Mouse (Mus musculus): ENCODE data around the gene Ano4. TPM values are rescaled to one million over a fixed set of nuclear protein-coding genes. Genes with fewer than 3 reads are reported as not detected.

The Ano4 gene
- polyA plus RNA-seq, 1 experiment, result not detected

DNA sequence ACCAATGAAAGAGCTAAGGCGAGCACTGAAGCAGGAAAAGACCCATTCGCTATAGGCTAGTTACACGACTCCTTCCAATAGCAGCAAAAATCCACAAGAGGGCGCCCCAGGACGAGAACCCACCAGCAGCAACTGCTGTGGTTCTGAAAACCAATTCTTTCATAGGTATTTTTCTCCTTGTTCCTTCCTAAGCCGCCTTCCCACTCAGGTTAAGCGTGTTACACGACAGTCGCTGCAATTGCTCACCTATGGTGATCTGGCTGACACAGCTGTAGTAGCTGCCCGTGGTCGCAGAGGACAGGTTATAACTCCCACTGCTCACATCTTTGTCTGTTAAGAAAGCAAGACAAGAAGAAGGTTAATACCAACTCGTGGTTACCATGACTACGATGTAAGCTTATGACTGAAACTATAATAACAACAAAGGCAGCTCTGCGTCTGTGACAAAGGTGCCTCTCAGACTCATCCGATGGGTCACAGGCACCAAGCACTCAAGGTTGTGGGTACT, 17.5 kb downstream of the Ano4 start:
- TF ChIP-seq GATA1 (IDR thresholded peaks at IDR 0.05; ENCODE audit: low read length), result no peak

DNA sequence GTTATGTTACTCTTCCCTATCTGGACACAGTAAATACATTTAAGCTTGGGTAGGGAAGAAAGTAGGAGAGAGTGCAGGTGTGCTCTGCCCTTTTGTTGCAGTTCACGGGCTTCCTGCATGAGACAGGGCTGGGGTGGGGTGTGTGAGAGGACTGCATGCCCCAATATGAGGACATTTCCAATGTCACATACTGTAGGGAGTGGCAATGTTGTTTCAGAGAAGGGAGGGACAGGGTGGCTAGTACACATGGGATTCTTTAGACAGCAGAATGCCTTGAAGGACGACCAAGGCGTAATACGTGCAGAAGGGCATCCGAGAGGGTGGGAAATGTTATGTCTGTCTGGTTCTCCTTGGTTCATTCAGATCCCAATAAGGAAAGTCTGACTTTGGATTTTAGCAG, 18.2 kb downstream of the Ano4 start:
- TF ChIP-seq GATA1 (IDR thresholded peaks at IDR 0.05; ENCODE audit: low read length), result no peak

DNA sequence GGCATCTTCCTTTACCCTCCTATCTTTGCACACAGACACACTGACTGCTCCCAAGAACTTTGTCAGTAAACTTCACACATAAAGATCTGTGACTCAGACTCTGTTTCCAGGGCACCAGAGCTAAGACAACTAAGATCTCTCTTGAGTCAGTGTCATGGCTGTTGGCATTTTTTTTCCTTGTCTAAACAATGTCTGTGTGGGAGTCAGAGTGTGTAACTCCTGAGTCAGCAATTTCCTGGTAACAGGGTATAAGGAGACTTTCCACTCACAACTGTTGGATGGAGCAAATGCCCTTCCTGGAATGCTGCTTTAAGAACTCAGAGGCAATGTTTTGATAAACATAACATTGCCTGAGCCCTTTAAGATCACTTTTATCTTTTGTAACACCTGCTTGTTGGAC, 37.0 kb downstream of the Ano4 start:
- TF ChIP-seq GATA1 (IDR thresholded peaks at IDR 0.05; ENCODE audit: low read length), result no peak

DNA sequence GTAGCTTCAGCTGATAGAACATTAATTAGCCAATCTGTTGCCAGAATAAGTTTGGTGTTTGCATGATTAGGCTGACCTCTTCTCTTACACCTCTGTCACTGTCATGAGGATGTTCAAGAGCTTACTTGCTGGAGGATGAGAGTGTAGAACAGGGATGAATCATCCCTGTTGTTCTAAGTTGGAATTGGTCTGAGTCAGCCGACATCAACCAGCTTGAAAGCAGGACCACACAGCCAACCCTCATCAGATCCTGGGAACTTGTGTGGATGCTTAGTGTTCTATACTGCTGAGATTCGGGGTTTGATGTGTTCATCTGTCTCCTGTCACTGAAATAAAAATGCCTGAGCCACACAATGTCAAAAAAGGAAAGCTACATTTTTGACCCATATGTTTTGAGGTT, 44.2 kb downstream of the Ano4 start:
- TF ChIP-seq GATA1 (IDR thresholded peaks at IDR 0.05; ENCODE audit: low read length), result no peak

DNA sequence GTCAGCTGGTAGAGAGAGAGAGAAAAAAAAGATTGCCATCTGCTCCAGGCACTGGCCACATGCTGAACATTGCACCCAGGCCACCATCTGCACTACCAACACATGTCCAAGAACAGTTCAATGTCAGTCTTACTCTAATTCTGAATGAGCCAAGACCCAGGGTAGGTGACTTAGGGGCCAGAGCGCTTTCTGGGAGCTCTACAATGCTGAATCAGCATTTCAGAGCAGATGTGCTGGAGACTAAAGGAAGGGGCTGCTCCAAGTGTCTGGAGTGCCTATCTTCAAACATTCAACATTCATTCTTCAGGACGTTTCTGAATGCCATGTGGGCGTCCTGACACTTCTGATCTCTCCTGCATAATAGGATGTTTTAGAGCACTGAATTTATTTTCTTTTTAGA, 51.8 kb downstream of the Ano4 start:
- TF ChIP-seq GATA1 (IDR thresholded peaks at IDR 0.05; ENCODE audit: low read length), result no peak

DNA sequence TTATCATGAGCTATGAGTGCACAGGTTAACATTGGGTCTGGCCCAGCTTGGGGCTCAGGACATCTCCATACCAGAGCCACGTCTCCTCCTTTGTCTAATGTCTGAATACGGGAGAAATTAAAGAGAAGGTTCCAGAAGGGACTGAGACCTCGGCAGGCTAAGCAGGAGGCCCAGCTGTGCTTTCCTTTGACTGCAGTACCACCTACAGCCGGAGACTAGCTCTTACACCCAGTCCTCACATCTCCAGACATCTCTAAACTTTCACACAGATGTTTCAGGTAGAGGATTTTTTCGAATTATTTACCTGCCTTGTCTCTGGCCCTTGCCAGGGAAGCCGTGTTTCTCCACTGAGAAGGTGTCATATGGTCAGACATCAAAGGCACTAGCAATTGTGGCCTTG, 53.9 kb downstream of the Ano4 start:
- no peak for TF ChIP-seq GATA1 (IDR thresholded peaks at IDR 0.05; ENCODE audit: low read length)

DNA sequence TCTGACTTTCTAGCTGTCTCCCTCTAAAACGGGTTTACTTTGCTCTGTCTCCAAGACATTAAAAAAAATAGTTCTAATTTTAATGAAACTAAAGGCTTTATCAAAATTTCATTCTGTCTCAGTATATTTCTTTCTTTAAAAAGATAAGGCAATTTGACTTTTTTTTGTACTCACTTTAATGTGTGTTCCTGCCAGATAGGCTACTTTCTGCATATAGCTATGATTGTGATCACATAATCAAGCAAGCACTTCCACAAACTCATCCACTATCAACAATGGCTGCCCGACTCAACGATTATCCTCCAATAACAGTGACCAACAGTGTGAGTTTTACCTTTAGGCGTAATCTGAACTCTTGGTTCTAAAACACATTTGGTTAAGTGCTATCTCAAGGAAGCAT, 55.3 kb downstream of the Ano4 start:
- TF ChIP-seq GATA1 (IDR thresholded peaks at IDR 0.05; ENCODE audit: low read length), result no peak

DNA sequence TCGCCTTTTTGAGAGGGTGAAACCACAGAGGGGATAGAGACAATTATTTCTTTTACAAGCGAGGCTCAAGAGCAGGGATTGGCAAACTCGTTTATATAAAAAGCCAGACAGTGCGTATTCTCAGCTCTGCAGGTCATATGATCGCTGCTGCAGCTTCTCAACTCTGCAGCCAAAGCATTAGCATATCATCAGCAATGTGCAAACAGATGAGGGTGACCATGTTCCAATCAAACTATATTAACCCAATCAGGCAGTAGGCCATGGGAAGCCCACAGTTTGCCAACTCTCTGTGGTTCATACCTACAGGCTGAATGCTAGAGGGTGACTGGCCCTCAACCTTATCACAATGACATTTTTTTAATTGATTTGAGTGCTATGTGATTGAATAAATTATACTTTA, 64.2 kb downstream of the Ano4 start:
- TF ChIP-seq GATA1 (IDR thresholded peaks at IDR 0.05; ENCODE audit: low read length), result no peak

DNA sequence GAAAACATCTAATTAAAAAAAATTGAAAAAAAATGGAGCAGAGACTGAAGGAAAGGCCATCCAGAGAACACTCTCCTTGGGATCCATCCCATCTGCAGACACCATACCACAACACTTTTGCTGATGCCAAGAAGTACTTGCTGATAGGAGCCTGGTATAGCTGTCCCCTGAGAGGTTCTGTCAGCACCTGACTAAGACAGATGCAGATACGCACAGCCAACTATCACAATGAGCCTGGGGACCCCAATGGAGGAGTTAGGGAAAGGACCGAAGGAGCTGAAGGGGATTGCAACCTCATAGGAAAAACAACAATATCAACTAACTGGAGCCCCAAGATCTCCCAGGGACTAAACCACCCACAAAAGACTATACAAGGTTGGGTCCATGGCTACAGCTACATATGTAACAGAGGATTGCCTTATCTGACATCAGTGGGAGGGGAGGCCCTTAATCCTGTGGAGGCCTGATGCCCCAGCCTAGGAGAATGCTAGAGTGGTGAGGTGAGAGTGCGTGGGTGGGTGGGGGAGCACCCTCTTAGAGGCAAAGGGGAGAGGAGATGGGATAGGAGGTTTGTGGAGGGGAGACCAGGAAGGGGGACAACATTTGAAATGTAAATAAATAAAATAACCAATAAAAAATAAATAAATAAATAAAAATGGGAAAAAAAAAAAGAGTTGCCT, 71.4 kb downstream of the Ano4 start:
- no peak for TF ChIP-seq GATA1 (IDR thresholded peaks at IDR 0.05; ENCODE audit: low read length)

DNA sequence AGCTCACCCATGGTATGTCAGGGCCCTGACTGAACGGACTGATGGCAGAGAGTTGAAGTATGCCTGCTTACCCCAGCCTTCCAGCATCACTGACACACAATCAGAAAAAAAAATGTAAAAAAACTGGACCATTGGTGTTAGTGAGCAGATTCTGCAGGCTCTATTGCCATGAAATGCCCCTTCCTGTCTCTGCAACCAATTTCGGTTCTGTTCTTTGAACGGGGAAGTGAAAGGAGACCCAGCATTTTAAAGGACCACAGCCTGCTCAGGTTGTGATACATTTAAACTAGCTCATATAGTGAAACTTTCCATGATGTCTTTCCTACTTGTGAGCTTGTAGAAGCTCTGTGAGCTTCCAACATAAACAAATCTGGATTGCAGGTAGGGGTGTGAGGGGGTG, 77.2 kb downstream of the Ano4 start:
- no peak for TF ChIP-seq GATA1 (IDR thresholded peaks at IDR 0.05; ENCODE audit: low read length)

DNA sequence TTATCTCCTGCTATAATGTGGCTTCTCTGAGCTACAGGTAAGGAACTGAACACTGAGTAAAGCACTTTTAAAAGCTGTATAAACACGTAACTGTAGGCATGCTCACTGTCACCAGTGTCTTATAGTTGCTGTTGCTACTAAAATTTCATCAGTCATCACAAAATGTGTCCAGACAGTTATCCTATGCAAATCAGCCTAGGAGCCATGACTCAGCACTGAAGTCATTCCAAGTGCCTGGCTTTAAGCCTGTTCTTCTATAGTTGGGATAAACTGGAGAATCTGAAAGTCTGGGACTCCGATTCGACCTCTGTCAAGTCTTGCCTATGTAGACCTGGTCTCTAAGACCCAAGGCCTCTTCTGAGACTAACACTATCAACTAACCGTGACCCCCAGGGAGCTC, 81.2 kb downstream of the Ano4 start:
- no peak for TF ChIP-seq GATA1 (IDR thresholded peaks at IDR 0.05; ENCODE audit: low read length)

DNA sequence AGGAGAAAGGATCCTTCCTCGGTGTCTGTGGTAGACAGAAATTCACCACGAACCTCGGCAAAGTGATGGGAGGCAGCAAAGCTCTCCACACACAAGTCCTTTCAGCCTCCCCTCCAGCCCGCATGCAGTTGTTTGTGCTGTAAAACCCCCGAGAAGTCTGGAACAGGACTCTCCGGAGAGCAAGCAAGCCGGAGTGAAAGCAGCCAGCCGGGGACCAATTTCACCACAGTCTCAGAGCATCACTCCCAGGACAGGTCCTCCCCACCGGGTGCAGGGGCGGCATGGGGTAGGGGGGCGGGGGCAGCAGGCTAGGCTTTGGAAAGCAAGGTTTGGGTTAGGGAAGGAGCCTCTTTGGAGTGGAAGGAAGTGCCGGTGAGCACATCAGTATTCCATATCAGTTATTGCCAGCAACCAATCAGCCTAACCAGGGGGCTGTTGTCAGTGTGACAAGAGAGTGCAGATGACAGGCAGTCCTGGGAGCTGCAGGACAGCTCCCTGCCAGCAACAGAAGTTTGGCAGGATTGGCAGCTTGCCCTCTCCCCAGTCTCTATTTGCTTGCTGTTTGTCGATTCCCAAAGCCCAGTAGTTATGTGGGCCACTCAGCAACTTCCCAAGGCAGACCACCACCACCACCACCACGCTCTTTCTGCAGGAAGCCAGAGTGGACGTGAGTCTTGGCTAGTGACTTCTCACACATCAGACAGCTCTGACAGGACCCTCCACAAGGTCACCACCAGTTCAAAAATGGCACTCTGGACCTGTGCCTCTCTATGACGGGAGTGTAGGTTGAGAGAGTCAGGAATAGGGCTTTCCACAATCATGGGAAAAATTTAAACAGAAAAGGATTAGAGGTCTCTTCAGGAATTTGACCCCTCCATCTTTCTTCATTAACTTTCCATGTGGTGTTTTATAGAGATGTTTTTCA, 86.8 kb downstream of the Ano4 start:
- TF ChIP-seq GATA1 (IDR thresholded peaks at IDR 0.05; ENCODE audit: low read length), result no peak

DNA sequence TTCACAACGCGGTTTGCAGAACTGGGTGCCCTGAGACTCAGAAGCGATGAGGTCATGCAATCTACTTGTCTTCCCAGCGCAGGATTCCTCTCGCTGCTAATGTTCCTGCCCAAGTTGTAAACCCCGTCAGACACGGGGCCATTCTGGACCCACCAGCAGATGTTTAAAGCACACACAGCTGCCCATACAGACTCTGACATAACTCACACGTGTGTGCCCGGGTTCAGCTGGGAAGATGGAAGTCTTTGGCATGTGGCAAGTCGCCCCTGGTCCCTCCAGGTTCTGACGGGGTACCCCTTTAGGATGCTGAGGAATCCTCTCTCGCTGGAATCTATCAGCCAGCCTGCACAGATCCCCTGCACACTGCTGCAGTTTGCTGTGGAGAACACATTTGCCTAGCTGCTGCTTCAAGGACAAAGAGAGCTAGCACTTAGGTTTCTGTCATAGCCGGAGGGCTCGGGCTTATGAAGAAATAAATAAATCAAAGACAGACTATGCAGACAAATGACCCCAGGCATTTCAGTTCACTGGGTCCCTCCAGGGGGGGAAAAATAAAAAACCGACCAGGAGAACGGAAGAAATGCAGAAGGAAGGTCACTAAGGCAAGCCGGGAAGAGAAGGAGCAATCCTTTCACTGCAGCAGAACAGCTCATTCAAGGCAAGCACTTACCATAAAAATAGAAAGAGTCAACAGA, 87.7 kb downstream of the Ano4 start:
- no peak for TF ChIP-seq GATA1 (IDR thresholded peaks at IDR 0.05; ENCODE audit: low read length)

DNA sequence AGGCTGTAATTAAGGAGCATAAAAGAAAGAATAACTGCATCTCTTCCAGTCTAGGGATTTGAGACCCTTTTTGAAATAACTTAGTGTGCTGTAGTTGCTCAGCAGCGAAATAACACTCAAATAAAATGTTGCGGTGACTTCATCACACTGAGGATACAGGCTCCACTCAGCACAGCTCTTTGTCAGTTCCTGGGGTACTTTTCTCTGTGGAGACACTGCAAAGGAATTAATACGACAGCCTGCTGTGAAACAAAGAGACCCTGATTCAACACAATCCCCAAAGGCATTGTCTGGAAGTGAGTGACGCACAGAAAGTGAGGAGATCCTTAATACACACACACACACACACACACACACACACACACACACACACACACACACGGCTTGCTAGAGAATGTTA, 89.8 kb downstream of the Ano4 start:
- no peak for TF ChIP-seq GATA1 (IDR thresholded peaks at IDR 0.05; ENCODE audit: low read length)

DNA sequence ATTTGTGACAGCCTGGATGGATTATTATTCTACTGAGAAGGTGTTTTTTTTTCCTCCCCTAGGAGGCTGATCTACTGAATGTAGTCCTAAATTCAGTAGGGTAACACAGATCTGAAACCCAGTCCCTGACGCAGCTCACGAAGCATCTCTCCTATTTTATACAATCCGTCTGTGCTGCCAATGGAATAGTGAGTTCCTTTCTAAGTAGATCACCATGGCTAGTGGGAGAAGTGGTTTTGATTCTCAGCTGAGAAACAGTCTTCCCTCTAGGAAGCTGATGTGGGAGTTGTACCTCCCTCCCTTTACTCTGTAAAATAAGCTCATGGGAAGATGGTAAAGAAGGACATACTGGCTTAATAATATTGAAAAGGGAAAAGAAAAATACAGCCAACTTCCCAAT, 90.8 kb downstream of the Ano4 start:
- no peak for TF ChIP-seq GATA1 (IDR thresholded peaks at IDR 0.05; ENCODE audit: low read length)

DNA sequence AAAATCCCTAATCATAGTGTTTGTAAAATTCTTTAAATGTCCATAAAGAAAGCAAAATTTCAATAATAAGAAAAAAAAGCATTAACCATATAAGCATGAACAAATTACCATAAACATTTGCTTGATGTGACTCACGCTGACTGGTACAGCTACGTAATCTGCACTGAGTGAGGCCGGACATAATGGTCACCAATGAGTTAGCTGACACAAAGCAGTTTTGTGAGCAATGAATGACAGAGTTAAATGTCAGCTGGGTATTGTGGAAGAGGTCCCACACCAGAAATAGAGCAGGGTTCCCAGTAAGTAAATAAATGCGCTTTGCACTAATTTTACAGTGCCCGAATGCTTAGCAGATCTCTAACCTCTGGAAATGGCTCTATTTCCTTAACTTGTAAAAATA, 91.9 kb downstream of the Ano4 start:
- no peak for TF ChIP-seq GATA1 (IDR thresholded peaks at IDR 0.05; ENCODE audit: low read length)

Measured in G1E-ER4 (cell line).